Mouse (Mus musculus) heart, postnatal 0 days (tissue): ENCODE measurements around the gene Pou2f2.

ENCODE experiments used
- CTCF ChIP-seq: IDR thresholded peaks from 2 replicates; pipeline ENCODE4 v1.5.1; 2016; ENCODE audit warnings: antibody characterized with exemption, control low read depth, low read depth
- EP300 ChIP-seq: IDR thresholded peaks from 2 replicates; pipeline ENCODE4 v1.6.1; 2016; ENCODE audit warnings: antibody characterized with exemption, low read depth

DNA sequence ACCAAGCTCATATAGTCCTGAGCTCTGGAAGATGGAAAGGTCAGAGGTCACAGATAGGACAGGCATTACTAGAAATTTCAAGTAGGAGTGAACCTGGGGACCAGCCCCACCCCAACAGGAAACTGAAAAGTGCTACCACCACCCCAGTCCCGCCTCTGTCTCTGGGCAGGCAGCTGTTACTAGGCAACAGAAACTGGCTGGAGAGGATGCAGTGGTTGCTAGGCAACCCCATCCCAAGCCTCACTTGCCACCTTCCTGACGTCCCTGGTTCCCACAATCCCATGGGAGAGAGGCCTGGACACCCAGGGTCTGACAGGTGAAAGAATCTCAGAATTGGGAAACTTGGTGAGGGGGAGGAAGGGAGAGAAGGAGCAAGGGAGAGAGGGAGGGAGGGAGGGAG, 110.8 kb downstream of the Pou2f2 start:
- TF ChIP-seq CTCF, result no peak
- no peak for TF ChIP-seq EP300
